32 mouse cellular contexts compared by ENCODE assay signal in genomic region chr10:21405707-21406534, GRCm38 (mm10). TPM values are rescaled to one million over a fixed set of nuclear protein-coding genes. Genes with fewer than 3 reads are reported as not detected.
A peak's percentile ranks its signal among the peaks of the same experiment; 100 is the strongest.
DNase-seq lines count a peak whose midpoint lies in the region; ATAC-seq and TF ChIP-seq lines count a peak whose summit lies in the region.
"Had no signal": no experiment of that assay in that cellular context is flagged by ENCODE, and none has a peak within 500 bp of the region (broad histone marks: within the 10 kb centered on the region; RNA-seq: fewer than 3 reads in every experiment).

No protein-coding gene starts in this region.

- no peaks in the 10 kb centered on the region for H3K36me3 ChIP-seq in kidney, postnatal 0 days (ENCODE audit: insufficient read depth, low read length)
- H3K36me3 ChIP-seq: embryonic facial prominence, embryonic 12.5 days; heart, embryonic 12.5 days; hindbrain, embryonic 13.5 days; limb, embryonic 10.5 days; limb, embryonic 15.5 days; liver, embryonic 13.5 days; midbrain, embryonic 13.5 days had no signal

- H3K4me3 ChIP-seq in kidney, postnatal 0 days (replicated peaks; ENCODE audit: low read depth, low read length) = no peak overlapping the region
- H3K4me3 ChIP-seq: embryonic facial prominence, embryonic 12.5 days; heart, adult 2 months; heart, embryonic 12.5 days; hindbrain, embryonic 13.5 days; limb, embryonic 10.5 days; limb, embryonic 15.5 days; liver, embryonic 13.5 days; megakaryocyte, embryonic 14.5 days; midbrain, embryonic 13.5 days had no signal

- H3K4me2 ChIP-seq in kidney, postnatal 0 days (ENCODE audit: low read length) = no peak overlapping the region
- H3K4me2 ChIP-seq: embryonic facial prominence, embryonic 12.5 days; heart, embryonic 12.5 days; hindbrain, embryonic 13.5 days; limb, embryonic 15.5 days; liver, embryonic 13.5 days; midbrain, embryonic 13.5 days had no signal

- DNase-seq in cerebellum, adult 9-11 months = peak; percentile 29
- no peak for DNase-seq in cerebellum, postnatal 10 days
- DNase-seq in heart, adult 11 months = peak; percentile 82
- no peak for DNase-seq in heart, adult 18-20 months
- peak; percentile 71 for DNase-seq in kidney, postnatal 0 days (ENCODE audit: low spot score)
- no peak for DNase-seq in kidney, postnatal 10 days
- DNase-seq in layer of hippocampus, adult 8-10 months (ENCODE audit: low spot score in 2 of 2) = no peak
- DNase-seq: adrenal gland, postnatal 14 days; embryo, embryonic 11 days; heart, adult 2 months; heart, postnatal 4 days; layer of hippocampus, adult 9-11 months; liver, embryonic 13.5 days; lung, adult 18-20 months; lung, postnatal 4 days; thymus, postnatal 4 days had no signal

- H3K27ac ChIP-seq in kidney, postnatal 0 days = peak overlapping the region; percentile 67
- H3K27ac ChIP-seq: embryonic facial prominence, embryonic 12.5 days; heart, adult 2 months; hindbrain, embryonic 13.5 days; limb, embryonic 10.5 days; limb, embryonic 15.5 days; liver, embryonic 13.5 days; midbrain, embryonic 13.5 days had no signal

- H3K27me3 ChIP-seq in kidney, postnatal 0 days (ENCODE audit: insufficient read depth, low read length) = no peaks in the 10 kb centered on the region
- H3K27me3 ChIP-seq: embryonic facial prominence, embryonic 12.5 days; heart, embryonic 12.5 days; hindbrain, embryonic 13.5 days; limb, embryonic 15.5 days; midbrain, embryonic 13.5 days had no signal

- peak; percentile 91 for ATAC-seq in kidney, postnatal 0 days (replicated peaks; ENCODE audit: low FRiP score, low read depth)
- ATAC-seq: CD4-positive, CD25-positive, alpha-beta regulatory T cell, adult 4 months; forebrain, embryonic 14.5 days; intestine, postnatal 0 days; lung, postnatal 0 days; midbrain, embryonic 13.5 days had no signal

- H3K9ac ChIP-seq in kidney, postnatal 0 days (ENCODE audit: low read depth, low read length) = no peak overlapping the region
- H3K9ac ChIP-seq: embryonic facial prominence, embryonic 12.5 days; heart, embryonic 12.5 days; hindbrain, embryonic 13.5 days; limb, embryonic 15.5 days; liver, embryonic 13.5 days; midbrain, embryonic 13.5 days had no signal

- TF ChIP-seq CTCF in kidney, postnatal 0 days (IDR thresholded peaks at IDR 0.05; ENCODE audit: low read depth) = no peak

- WGBS in kidney, postnatal 0 days = 35% methylated on average over 11 of the region's 11 CpGs

- no peaks in the 10 kb centered on the region for H3K9me3 ChIP-seq in kidney, postnatal 0 days (replicated peaks; ENCODE audit: low read length)
- H3K9me3 ChIP-seq: embryonic facial prominence, embryonic 12.5 days; heart, embryonic 12.5 days; hindbrain, embryonic 13.5 days; limb, embryonic 10.5 days; limb, embryonic 15.5 days; liver, embryonic 13.5 days; midbrain, embryonic 13.5 days had no signal

- no peaks in the 10 kb centered on the region for H3K4me1 ChIP-seq in kidney, postnatal 0 days (replicated peaks; ENCODE audit: insufficient read depth, low read length)
- H3K4me1 ChIP-seq: limb, embryonic 10.5 days; limb, embryonic 15.5 days; liver, embryonic 13.5 days; megakaryocyte, embryonic 14.5 days had no signal

RNA-seq across cellular contexts. Expression of gene Aldh8a1, which starts 28.8 kb away (rescaled TPM):
- total RNA-seq in heart, adult 18-20 months (2021) = not detected
- polyA plus RNA-seq in kidney, postnatal 0 days (2015; fragmentation: Nextera tagmentation; extraction: Ambion mirVana) = 4.7 and 4.8 TPM in 2 replicates
- under 1 TPM in 2 of 4 experiments, not detected in 2; 0.37 to 0.87 TPM for total RNA-seq in layer of hippocampus, adult 8-10 months (2022)
- total RNA-seq: heart, adult 2 months; heart, postnatal 4 days; left cerebral cortex, postnatal 10 days; monocyte, adult 5-6 weeks had no signal
- polyA plus RNA-seq: CD4-positive, CD25-positive, alpha-beta regulatory T cell, adult 4 months; forebrain, embryonic 14.5 days; heart, adult 2 months; heart, postnatal 0 days; hindbrain, embryonic 13.5 days; intestine, postnatal 0 days; large intestine, adult 2 months; limb, embryonic 15.5 days; small intestine, adult 2 months had no signal

Comparison
In these comparisons a context has a peak if more than half of its experiments do, and no peak if none do; other contexts are left out.
1. DNase-seq: peak in cerebellum, adult 9-11 months (single experiment), heart, adult 11 months (single experiment) and kidney, postnatal 0 days (single experiment); none in cerebellum, postnatal 10 days (0 of 2), heart, adult 18-20 months (0 of 2), kidney, postnatal 10 days (single experiment) and layer of hippocampus, adult 8-10 months (0 of 2).